Mouse (Mus musculus): Measurements from ENCODE around the gene Plekhs1.
"Not testable (repeated sequence)": the region's sequence is repeated elsewhere in the genome, so short reads cannot be mapped to it uniquely, and the experiment has no call there.

Plekhs1 gene

GRCm38 (mm10) chr19:56513527-56513926 lies 52.1 kb downstream of the Plekhs1 start:
- DNase-seq (ENCODE audit: low read depth, low spot score), result not testable (repeated sequence)

- not testable (repeated sequence) for DNase-seq (ENCODE audit: low read depth, low spot score)
These were observed 58.0 kb downstream of the Plekhs1 start for GRCm38 (mm10) chr19:56519408-56519807.

GRCm38 (mm10) chr19:56530529-56530928 lies 69.1 kb downstream of the Plekhs1 start:
- not testable (repeated sequence) for DNase-seq (ENCODE audit: low read depth, low spot score)

- no peak for DNase-seq (ENCODE audit: low read depth, low spot score)
These were observed 69.8 kb downstream of the Plekhs1 start for GRCm38 (mm10) chr19:56531251-56531650.

- no peak for DNase-seq (ENCODE audit: low read depth, low spot score)
These were observed 72.0 kb downstream of the Plekhs1 start for GRCm38 (mm10) chr19:56533291-56534071.

- no peak for DNase-seq (ENCODE audit: low read depth, low spot score)
These were observed 72.9 kb downstream of the Plekhs1 start for GRCm38 (mm10) chr19:56534337-56534736.

GRCm38 (mm10) chr19:56535064-56535463 lies 73.6 kb downstream of the Plekhs1 start:
- no peak for DNase-seq (ENCODE audit: low read depth, low spot score)

- DNase-seq (ENCODE audit: low read depth, low spot score), result no peak
These were observed 74.3 kb downstream of the Plekhs1 start for GRCm38 (mm10) chr19:56535765-56536164.
